Mouse (Mus musculus) heart, adult 2 months (tissue): ENCODE results near the gene Tbx21. TPM values are rescaled to one million over a fixed set of nuclear protein-coding genes. Genes with fewer than 3 reads are reported as not detected.
A peak's percentile ranks its signal among the peaks of the same experiment; 100 is the strongest.

Experiments used
- DNase-seq, 2 experiments: peaks; one replicate each; pipeline ENCODE4 v3.0.0; 2021
- H3K27ac ChIP-seq: fragments of 200-600 bp; 2 replicates; pipeline ENCODE4 v1.8.1; 2022
- H3K27me3 ChIP-seq: fragments of 200-500 bp; 2 replicates; pipeline ENCODE4 v1.6.1; 2012; ENCODE audit warnings: mild to moderate bottlenecking, low read length, inconsistent platforms, mixed read lengths; ENCODE audit not compliant: control insufficient read depth, insufficient read depth
- H3K36me3 ChIP-seq: fragments of 200-500 bp; 2 replicates; pipeline ENCODE4 v1.6.1; 2012; ENCODE audit warnings: low read length, inconsistent platforms; ENCODE audit not compliant: control insufficient read depth, insufficient read depth
- H3K4me1 ChIP-seq: fragments of 200-500 bp; 2 replicates; pipeline ENCODE4 v1.6.1; 2011; ENCODE audit warnings: low read length; ENCODE audit not compliant: control insufficient read depth, insufficient read depth
- H3K4me3 ChIP-seq: fragments of 200-600 bp; 2 replicates; pipeline ENCODE4 v1.8.1; 2022
- H3K79me2 ChIP-seq: fragments of 200-500 bp; replicated peaks from 2 replicates; pipeline ENCODE4 v1.6.1; 2012; ENCODE audit warnings: mild to moderate bottlenecking, inconsistent platforms, low read length, moderate library complexity, mixed read lengths; ENCODE audit not compliant: control insufficient read depth, insufficient read depth
- H3K9ac ChIP-seq: fragments of 200-500 bp; 2 replicates; pipeline ENCODE4 v1.6.1; 2012; ENCODE audit warnings: low read depth, mild to moderate bottlenecking, control low read depth, inconsistent platforms, low read length, mixed read lengths
- CTCF ChIP-seq: fragments of 200-600 bp; IDR thresholded peaks from 2 replicates; pipeline ENCODE4 v1.8.1; 2022; ENCODE audit warnings: antibody characterized with exemption, mild to moderate bottlenecking, moderate library complexity
- EP300 ChIP-seq: fragments of 200-500 bp; IDR thresholded peaks from 2 replicates; pipeline ENCODE4 v1.6.1; 2011; ENCODE audit warnings: low read depth, low read length, control low read depth; ENCODE audit not compliant: insufficient read depth
- POLR2A ChIP-seq: fragments of 200-500 bp; IDR thresholded peaks from 2 replicates; pipeline ENCODE4 v1.6.1; 2011; ENCODE audit warnings: mild to moderate bottlenecking, low read depth, low read length, control low read depth; ENCODE audit not compliant: insufficient read depth
- WGBS: fragments of 180-500 bp; shearing (Covaris S2); methylation state at CpG from one replicate; pipeline ENCODE4 v1.1.7; 2018; 5-methylcytosine and 5-hydroxymethylcytosine counted together
- intact Hi-C: fragments of 180-260 bp; cut with DNase I; formaldehyde crosslinking; loops from one replicate; pipeline ENCODE4 v1.15.1; 2025
- polyA plus RNA-seq: library from polyadenylated mRNA; depleted of rRNA; stranded (reverse); fragments of >200 nt; gene quantifications from 2 replicates; pipeline ENCODE4 v1.2.3, GENCODE M21; 2012
- total RNA-seq, 2 experiments: library from RNA; stranded (reverse); gene quantifications; 2 replicates each; pipeline ENCODE4 v1.2.3; 2021

The Tbx21 gene
- total and polyA plus RNA-seq, 3 experiments = 0.45 TPM; not detected in 2

DNA sequence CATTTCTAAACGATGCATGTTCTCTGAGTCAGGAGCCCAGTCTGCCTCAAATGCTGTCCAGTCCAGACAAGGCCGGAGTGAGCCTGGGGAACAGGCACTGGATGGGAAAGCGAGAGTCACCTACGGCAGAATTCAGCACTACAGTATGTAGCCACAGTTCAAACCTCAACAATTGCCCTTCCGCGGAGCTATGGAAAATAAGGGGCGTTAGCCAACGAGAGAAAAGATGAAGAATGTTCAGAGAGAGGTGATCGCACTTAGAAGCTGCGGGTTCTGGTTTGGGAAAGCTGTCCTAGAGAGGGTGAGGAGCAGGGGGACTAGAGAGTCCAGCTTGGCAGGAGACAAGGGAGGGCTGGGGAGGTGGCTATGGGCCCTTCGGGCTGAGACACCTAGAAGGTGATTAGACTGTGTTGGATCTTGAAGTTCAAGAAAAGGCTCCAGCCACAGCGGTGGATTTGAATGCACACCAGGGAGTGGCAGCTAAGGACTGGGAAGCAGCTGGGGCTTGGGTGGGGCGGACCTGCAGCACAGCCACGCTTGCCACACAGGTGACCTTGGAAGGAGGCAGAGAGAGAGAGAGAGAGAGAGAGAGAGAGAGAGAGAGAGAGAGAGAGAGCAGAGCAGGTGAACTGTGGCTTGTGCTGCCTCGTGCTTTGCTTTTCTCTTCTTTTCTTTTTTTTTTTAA lies 30.2 kb downstream of the Tbx21 start:
- H3K79me2 ChIP-seq = no peaks in the 10 kb centered on the region
- no peak overlapping the region for H3K27ac ChIP-seq
- no peaks in the 10 kb centered on the region for H3K36me3 ChIP-seq
- no peak overlapping the region for H3K9ac ChIP-seq
- no peak overlapping the region for H3K4me3 ChIP-seq
- 86% methylated on average over 15 of the region's 15 CpGs for WGBS
- intact Hi-C loops = no loop called here
- no peak for TF ChIP-seq CTCF
- TF ChIP-seq POLR2A = no peak
- no peak for TF ChIP-seq EP300
- no peaks in the 10 kb centered on the region; the same call in 1 of the 2 replicates for H3K4me1 ChIP-seq
- H3K27me3 ChIP-seq = no peaks in the 10 kb centered on the region
- no peak for DNase-seq

DNA sequence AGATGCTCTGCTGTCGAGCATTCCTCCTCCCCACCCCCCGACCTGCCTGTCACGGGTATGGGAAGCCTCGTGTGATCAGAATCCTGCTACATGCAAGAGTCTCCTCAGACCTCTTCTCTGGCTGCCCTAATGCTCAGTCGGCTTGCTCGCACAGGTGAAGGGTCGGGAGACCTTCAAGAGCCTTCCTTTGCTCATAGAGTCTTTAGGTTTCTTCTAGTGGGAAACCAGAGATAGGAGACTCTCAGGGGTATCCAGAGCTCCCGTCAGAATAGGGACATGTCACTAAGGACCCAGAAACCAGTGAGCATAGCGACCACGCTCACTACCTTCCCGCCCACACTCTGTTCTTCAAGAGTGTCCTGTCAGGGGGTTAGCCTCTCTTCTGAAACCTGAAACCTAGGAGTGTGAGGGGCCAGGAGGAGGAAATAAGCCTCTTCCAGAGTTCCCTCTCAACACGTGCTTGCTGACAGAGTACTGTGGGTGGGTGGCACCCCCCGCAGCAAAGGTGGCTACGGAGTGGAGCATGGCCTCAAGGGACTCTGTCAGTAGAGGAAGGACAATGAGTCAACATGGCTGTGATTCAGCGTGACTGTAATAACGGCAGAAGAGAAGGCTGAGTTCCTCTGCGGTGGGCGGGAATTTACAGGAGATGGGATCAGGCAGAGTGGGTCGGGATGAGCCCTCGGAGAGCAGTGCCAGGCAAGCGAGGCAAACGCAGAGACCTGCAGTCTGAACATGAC lies 31.6 kb downstream of the Tbx21 start:
- H3K79me2 ChIP-seq = no peaks in the 10 kb centered on the region
- no peak overlapping the region for H3K27ac ChIP-seq
- H3K4me1 ChIP-seq = no peaks in the 10 kb centered on the region; the same call in 1 of the 2 replicates
- peak in 1 of 2 experiments; percentile 18 for DNase-seq
- no peak overlapping the region for H3K9ac ChIP-seq
- WGBS = 19% methylated on average over 22 of the region's 22 CpGs
- intact Hi-C loops = no loop called here
- H3K36me3 ChIP-seq = no peaks in the 10 kb centered on the region
- H3K27me3 ChIP-seq = no peaks in the 10 kb centered on the region
- TF ChIP-seq CTCF (no peak), EP300 (no peak), POLR2A (no peak)
- no peak overlapping the region for H3K4me3 ChIP-seq

DNA sequence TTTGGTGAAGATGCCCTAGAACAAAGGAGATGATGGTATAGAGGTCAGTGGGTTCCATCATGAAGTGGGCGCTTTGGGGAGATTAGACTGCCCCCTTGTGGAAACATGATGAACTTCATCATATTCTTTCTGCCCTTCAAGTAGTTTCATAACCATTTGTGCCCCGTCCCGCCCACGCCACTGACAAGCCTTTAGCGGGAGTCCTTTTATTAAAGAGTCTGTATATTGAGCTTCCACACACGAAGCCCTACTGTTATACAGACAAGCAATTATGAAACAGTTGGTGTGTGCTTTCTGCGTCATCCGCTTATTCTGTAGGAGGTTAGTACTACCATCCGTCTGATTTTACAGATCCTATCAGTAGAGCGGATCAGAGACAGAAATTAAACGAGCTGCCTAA lies 32.2 kb downstream of the Tbx21 start:
- Histone ChIP-seq H3K4me3 (no peak overlapping the region), H3K4me1 (no peaks in the 10 kb centered on the region; the same call in 1 of the 2 replicates), H3K9ac (no peak overlapping the region), H3K27me3 (no peaks in the 10 kb centered on the region), H3K27ac (no peak overlapping the region), H3K79me2 (no peaks in the 10 kb centered on the region), H3K36me3 (no peaks in the 10 kb centered on the region)
- TF ChIP-seq EP300 (no peak), POLR2A (no peak), CTCF (peak; percentile 75)
- 30% methylated on average over 11 of the region's 11 CpGs for WGBS
- intact Hi-C loops = no loop called here
- DNase-seq = peak; percentile 18 to 25

DNA sequence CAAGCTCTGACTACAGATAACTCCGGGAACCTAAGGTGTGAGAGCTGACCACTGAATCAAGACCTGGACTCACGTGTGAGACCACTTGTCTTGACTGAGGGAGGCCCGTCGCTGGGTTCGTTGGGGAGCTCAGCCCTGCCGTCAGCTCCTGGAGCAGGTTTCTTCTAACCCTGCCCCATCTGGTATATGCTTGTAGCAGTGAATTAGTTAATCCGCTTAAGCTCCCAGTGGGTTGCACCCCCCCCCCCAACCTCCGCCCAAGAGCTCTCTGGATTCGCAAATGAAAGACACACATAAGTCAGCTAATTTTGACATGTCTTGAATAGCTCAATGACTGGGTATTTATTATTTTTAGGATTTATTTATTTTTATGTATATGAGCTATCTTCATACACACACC lies 34.8 kb downstream of the Tbx21 start:
- Histone ChIP-seq H3K36me3 (no peaks in the 10 kb centered on the region), H3K79me2 (no peaks in the 10 kb centered on the region), H3K4me3 (no peak overlapping the region), H3K9ac (no peak overlapping the region), H3K27ac (no peak overlapping the region), H3K4me1 (no peaks in the 10 kb centered on the region; the same call in 1 of the 2 replicates), H3K27me3 (no peaks in the 10 kb centered on the region)
- WGBS = 32% methylated on average over 9 of the region's 9 CpGs
- no peak for DNase-seq
- no peak for TF ChIP-seq EP300
- TF ChIP-seq POLR2A = no peak
- TF ChIP-seq CTCF = no peak
- intact Hi-C loops = no loop called here

DNA sequence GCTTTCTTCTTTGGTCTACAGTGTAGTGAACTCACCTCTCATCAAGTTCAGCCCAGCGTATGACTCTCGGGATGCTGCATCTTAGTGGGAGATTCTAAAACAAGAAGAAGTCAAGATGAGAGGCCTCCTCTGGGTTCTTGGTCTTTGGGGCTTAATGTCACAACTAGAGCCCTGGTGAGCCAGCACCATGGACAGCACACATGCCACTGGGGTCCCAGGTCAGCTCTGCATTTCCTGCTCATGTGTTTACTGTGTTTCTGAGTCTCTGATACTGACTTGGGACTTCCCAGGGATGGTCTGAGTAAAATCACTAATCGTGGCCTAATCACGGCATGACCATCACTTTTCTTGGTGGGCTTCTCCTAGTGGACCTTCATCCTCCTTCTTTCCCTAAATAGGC lies 36.4 kb downstream of the Tbx21 start:
- H3K27ac ChIP-seq = no peak overlapping the region
- H3K36me3 ChIP-seq = no peaks in the 10 kb centered on the region
- no peaks in the 10 kb centered on the region for H3K79me2 ChIP-seq
- no peak for DNase-seq
- 33% methylated on average over 4 of the region's 4 CpGs for WGBS
- H3K27me3 ChIP-seq = no peaks in the 10 kb centered on the region
- no peaks in the 10 kb centered on the region; the same call in 1 of the 2 replicates for H3K4me1 ChIP-seq
- TF ChIP-seq POLR2A = no peak
- TF ChIP-seq CTCF = no peak
- TF ChIP-seq EP300 = no peak
- no peak overlapping the region for H3K9ac ChIP-seq
- intact Hi-C loops = loop anchor here (10.0 kb wide), 1 partner anchor 256 kb away; no protein-coding TSS in a partner anchor
- H3K4me3 ChIP-seq = no peak overlapping the region

DNA sequence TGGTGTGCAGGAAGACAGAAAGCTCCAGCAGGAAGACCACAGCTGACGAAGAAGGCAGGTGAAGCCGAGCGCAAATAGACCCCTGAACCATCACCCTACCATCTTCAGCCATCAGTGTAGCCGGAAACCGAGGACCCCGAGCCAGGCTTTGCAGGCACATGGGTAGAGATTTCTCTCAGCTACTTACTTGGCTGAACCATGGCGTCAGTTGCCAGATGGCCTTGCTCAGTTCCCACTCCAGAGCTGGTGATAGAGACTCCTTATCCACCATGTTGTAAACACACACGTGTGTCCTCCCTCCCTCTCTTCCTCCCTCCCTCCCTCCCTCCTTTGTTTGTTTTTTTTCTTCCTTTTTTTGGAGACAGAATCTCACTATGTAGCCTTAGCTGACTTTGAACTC lies 40.9 kb downstream of the Tbx21 start:
- no peak for DNase-seq
- no peaks in the 10 kb centered on the region for H3K36me3 ChIP-seq
- H3K9ac ChIP-seq = no peak overlapping the region
- H3K79me2 ChIP-seq = no peaks in the 10 kb centered on the region
- no peak overlapping the region for H3K27ac ChIP-seq
- H3K4me3 ChIP-seq = no peak overlapping the region
- H3K27me3 ChIP-seq = no peaks in the 10 kb centered on the region
- TF ChIP-seq EP300 (no peak), CTCF (no peak), POLR2A (no peak)
- WGBS = 54% methylated on average over 8 of the region's 8 CpGs
- intact Hi-C loops = loop anchor here (1.0 to 10.0 kb wide), 2 partner anchors 71 to 261 kb away; no protein-coding TSS in a partner anchor
- no peaks in the 10 kb centered on the region for H3K4me1 ChIP-seq
